Mouse (Mus musculus) stomach, embryonic 14.5 days (tissue): ENCODE data around the gene Terb1. TPM values are rescaled to one million over a fixed set of nuclear protein-coding genes. Genes with fewer than 3 reads are reported as not detected.

Experiments used
- ATAC-seq: fragments of 200-750 bp; cut with Nextera tagmentation; 2 replicates; pipeline ENCODE4 v1.8.0; 2017; ENCODE audit warnings: low read depth, moderate TSS enrichment; ENCODE audit not compliant: insufficient number of reproducible peaks, insufficient read depth, low FRiP score
- H3K27ac ChIP-seq: fragments of 300-500 bp; sonication (generic); 2 replicates; pipeline ENCODE4 v1.5.1; 2014; ENCODE audit warnings: mild to moderate bottlenecking, low read length, moderate library complexity, mixed read lengths
- H3K27me3 ChIP-seq: fragments of 300-500 bp; sonication (generic); 2 replicates; pipeline ENCODE4 v1.6.1; 2014; ENCODE audit warnings: low read length, control low read depth, mixed read lengths; ENCODE audit not compliant: control insufficient read depth, insufficient read depth
- H3K36me3 ChIP-seq: fragments of 300-500 bp; sonication (generic); 2 replicates; pipeline ENCODE4 v1.6.1; 2014; ENCODE audit warnings: mild to moderate bottlenecking, control low read depth, low read length, moderate library complexity, mixed read lengths; ENCODE audit not compliant: control insufficient read depth, insufficient read depth
- H3K4me1 ChIP-seq: fragments of 300-500 bp; sonication (generic); 2 replicates; pipeline ENCODE4 v1.6.1; 2014; ENCODE audit warnings: low read length, control low read depth, mixed read lengths; ENCODE audit not compliant: control insufficient read depth, insufficient read depth
- H3K4me2 ChIP-seq: fragments of 300-500 bp; sonication (generic); replicated peaks from 2 replicates; pipeline ENCODE4 v1.6.1; 2014; ENCODE audit warnings: low read depth, low read length, control low read depth
- H3K4me3 ChIP-seq: fragments of 300-500 bp; sonication (generic); 2 replicates; pipeline ENCODE4 v1.5.1; 2014; ENCODE audit warnings: low read depth, low read length, control low read depth
- H3K9ac ChIP-seq: fragments of 300-500 bp; sonication (generic); replicated peaks from 2 replicates; pipeline ENCODE4 v1.6.1; 2014; ENCODE audit warnings: low read depth, mild to moderate bottlenecking, control low read depth, low read length, moderate library complexity, mixed read lengths
- H3K9me3 ChIP-seq: fragments of 300-500 bp; sonication (generic); 2 replicates; pipeline ENCODE4 v1.6.1; 2016; ENCODE audit warnings: low read depth, low read length, control low read depth; ENCODE audit not compliant: control insufficient read depth
- WGBS: fragments of 180-500 bp; shearing (Covaris S2); extraction: QIAGEN DNeasy Blood & Tissue Kit; methylation state at CpG from one replicate; pipeline ENCODE4 v1.1.7; 2014; 5-methylcytosine and 5-hydroxymethylcytosine counted together
- polyA plus RNA-seq: library from polyadenylated mRNA; unstranded; fragments of >200 nt; fragmentation: Nextera tagmentation; extraction: Ambion mirVana; gene quantifications from 2 replicates; pipeline ENCODE4 v1.2.1, GENCODE M21; 2014

Gene Terb1
- polyA plus RNA-seq, 1 experiment from 2014 or later, result 0.26 TPM

DNA sequence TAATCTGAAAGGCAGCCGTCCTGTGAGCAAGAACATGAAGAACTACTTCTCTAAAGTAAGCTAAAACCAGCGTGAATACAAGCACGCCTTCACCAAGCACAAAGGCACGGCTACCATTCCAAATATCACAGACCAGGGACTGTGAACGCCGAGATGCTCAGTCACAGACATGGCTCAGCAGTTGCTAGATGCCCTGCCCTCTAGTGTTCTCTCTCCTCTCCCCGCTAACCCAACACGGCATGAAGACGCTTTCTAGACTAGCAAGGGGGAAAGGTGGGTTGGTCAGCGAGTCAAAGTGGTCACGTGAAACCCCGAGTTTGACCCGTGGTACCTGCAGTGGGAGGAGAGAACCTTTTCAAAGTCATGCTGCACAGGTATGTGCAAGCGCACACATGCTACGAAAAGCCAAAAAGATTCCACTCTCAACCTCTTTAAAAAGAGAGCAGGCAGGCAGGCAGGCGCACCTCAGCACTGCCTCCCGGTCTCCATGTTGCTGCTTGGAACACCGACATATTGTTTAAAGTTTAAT is 74.8 kb downstream of the Terb1 start:
- no peaks in the 10 kb centered on the region for H3K9me3 ChIP-seq
- no peak for ATAC-seq
- WGBS, result 86% methylated on average over 18 of the region's 18 CpGs

DNA sequence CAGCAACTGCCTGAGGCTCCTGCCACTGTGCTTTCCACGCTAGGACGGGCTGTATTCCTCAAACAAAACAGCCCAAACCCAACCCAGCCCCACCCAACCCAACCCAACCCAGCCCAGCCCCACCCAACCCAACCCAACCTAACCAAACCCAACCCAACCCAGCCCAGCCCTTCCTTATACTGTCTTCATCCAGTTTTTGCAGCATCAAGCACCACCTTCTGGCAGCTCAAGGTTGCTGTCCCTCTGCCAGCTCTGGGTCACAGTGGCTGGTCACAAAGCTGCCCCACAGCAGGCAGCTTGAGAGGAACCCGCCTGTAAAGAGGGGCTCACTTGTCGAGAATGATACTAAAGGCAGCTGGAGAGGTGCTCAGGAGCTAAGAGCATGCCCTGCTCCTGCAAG is 75.4 kb downstream of the Terb1 start:
- 88% methylated on average over 4 of the region's 4 CpGs for WGBS
- no peaks in the 10 kb centered on the region for H3K27me3 ChIP-seq
- H3K4me1 ChIP-seq, result peaks cover 3% of the 10 kb centered on the region; the same call in 1 of the 2 replicates
- H3K4me2 ChIP-seq, result no peak overlapping the region
- peak; percentile 37; the same call in 1 of the 2 replicates for ATAC-seq
- H3K9ac ChIP-seq, result no peak overlapping the region
- H3K27ac ChIP-seq, result no peak overlapping the region
- H3K9me3 ChIP-seq, result no peaks in the 10 kb centered on the region
- peaks cover 81% of the 10 kb centered on the region for H3K36me3 ChIP-seq
- no peak overlapping the region for H3K4me3 ChIP-seq

More for the DNA sequence above, 74.8 kb downstream of the Terb1 start:
- peaks cover 3% of the 10 kb centered on the region; the same call in 1 of the 2 replicates for H3K4me1 ChIP-seq
- H3K4me3 ChIP-seq, result no peak overlapping the region
- H3K4me2 ChIP-seq, result no peak overlapping the region
- H3K9ac ChIP-seq, result no peak overlapping the region
- peaks cover 83% of the 10 kb centered on the region for H3K36me3 ChIP-seq
- no peak overlapping the region for H3K27ac ChIP-seq
- no peaks in the 10 kb centered on the region for H3K27me3 ChIP-seq

DNA sequence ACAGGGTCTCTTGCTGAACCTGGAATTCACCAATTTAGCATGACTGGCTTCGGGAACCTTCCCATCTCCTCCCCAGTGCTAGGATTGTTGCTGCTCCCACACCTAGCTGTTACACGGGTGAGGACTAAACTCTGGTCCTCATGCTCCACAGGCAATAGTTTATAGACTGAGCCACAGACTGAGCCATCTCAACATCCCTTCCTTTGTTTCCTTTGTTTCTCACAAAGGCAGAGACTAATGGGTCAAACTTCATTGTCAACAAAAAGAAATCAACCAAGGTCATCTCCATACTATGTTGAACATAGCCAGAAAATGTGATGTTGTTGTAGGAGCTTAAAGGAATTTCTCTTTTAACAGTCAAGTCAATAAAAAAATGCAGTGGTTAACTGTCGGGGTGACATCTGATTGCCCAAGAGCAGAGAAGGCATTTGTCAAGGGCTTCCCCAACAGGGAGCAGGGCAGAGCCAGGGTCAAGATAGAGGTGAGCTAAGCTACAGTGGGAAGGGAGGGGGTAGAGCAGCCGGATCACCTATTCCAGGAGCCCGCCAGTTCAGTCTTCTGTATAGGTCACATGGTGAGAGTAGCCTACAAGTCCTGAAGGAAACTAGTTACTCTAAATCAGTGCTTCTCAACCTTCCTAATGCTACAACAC is 76.4 kb downstream of the Terb1 start:
- ATAC-seq, result no peak
- Histone ChIP-seq H3K4me3 (no peak overlapping the region), H3K4me2 (no peak overlapping the region), H3K4me1 (peaks cover 3% of the 10 kb centered on the region; the same call in 1 of the 2 replicates), H3K36me3 (peaks cover 81% of the 10 kb centered on the region), H3K27me3 (no peaks in the 10 kb centered on the region), H3K9ac (no peak overlapping the region), H3K27ac (no peak overlapping the region), H3K9me3 (no peaks in the 10 kb centered on the region)
- WGBS, result 91% methylated on average over 5 of the region's 5 CpGs

- Histone ChIP-seq H3K4me1 (peaks cover 3% of the 10 kb centered on the region; the same call in 1 of the 2 replicates), H3K27ac (no peak overlapping the region), H3K4me2 (no peak overlapping the region), H3K36me3 (peaks cover 83% of the 10 kb centered on the region), H3K27me3 (no peaks in the 10 kb centered on the region), H3K9ac (no peak overlapping the region), H3K9me3 (no peaks in the 10 kb centered on the region), H3K4me3 (no peak overlapping the region)
- no peak for ATAC-seq
- 99% methylated on average over 6 of the region's 6 CpGs for WGBS
Measured at GRCm38 (mm10) chr8:104432656-104433055, 77.1 kb downstream of the Terb1 start.

GRCm38 (mm10) chr8:104430230-104430629 is 79.5 kb downstream of the Terb1 start:
- Histone ChIP-seq H3K4me2 (no peak overlapping the region), H3K36me3 (peaks cover 82% of the 10 kb centered on the region), H3K27me3 (no peaks in the 10 kb centered on the region), H3K9me3 (no peaks in the 10 kb centered on the region), H3K4me1 (peaks cover 3% of the 10 kb centered on the region; the same call in 1 of the 2 replicates), H3K27ac (no peak overlapping the region), H3K9ac (no peak overlapping the region), H3K4me3 (no peak overlapping the region)
- WGBS, result 86% methylated on average over 7 of the region's 7 CpGs
- ATAC-seq, result no peak

- H3K4me2 ChIP-seq, result no peak overlapping the region
- H3K9ac ChIP-seq, result no peak overlapping the region
- H3K27ac ChIP-seq, result no peak overlapping the region
- ATAC-seq, result no peak
- H3K27me3 ChIP-seq, result no peaks in the 10 kb centered on the region
- 93% methylated on average over 13 of the region's 13 CpGs for WGBS
- no peaks in the 10 kb centered on the region for H3K9me3 ChIP-seq
- no peak overlapping the region for H3K4me3 ChIP-seq
- peaks cover 87% of the 10 kb centered on the region for H3K36me3 ChIP-seq
- H3K4me1 ChIP-seq, result no peaks in the 10 kb centered on the region
Measured at GRCm38 (mm10) chr8:104427703-104428102, 82.0 kb downstream of the Terb1 start.

DNA sequence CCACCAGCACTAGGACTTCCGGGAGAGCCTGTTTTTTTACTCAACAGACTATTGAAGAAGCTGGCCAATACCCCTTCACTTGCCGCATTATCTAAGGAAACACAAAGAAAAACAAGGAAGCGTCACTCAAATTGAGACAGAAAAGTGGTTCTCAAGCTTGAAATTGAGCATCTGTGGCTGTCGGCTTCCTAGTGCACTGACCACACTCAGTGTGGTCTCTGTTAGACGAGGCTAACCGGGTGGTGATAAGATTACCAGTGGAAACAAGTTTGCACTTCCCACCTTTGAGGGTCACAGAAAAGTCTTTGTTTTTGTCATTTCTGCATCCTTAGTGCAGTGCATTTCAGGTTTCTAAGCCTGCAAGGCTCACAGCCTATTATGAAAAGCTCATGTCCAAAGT is 87.4 kb downstream of the Terb1 start:
- H3K9me3 ChIP-seq, result no peaks in the 10 kb centered on the region
- WGBS, result 84% methylated on average over 6 of the region's 6 CpGs
- no peak overlapping the region for H3K4me2 ChIP-seq
- no peak for ATAC-seq
- H3K27ac ChIP-seq, result no peak overlapping the region
- H3K4me1 ChIP-seq, result no peaks in the 10 kb centered on the region
- H3K27me3 ChIP-seq, result no peaks in the 10 kb centered on the region
- no peak overlapping the region for H3K4me3 ChIP-seq
- no peak overlapping the region for H3K9ac ChIP-seq
- peaks cover 82% of the 10 kb centered on the region for H3K36me3 ChIP-seq

DNA sequence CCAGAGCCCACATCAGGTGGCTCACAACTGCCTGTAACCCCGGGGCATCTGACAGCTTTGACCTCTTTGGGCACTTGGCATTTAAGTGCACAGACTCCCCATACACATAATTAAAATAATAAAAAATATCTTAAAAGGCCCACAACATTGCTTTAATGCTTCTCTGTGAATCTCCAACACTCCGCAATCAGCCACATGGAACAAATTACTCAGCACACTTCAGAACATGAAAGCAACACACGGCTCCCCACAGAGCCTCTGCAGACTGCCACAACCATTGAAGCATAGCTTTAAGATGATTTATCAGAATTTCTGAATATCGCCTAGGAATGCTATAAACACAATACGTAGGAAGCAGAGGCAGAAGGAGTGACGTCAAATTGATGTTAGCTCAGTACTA is 93.7 kb downstream of the Terb1 start:
- Histone ChIP-seq H3K4me3 (no peak overlapping the region), H3K36me3 (peaks cover 30% of the 10 kb centered on the region), H3K4me2 (no peak overlapping the region), H3K9ac (no peak overlapping the region), H3K9me3 (no peaks in the 10 kb centered on the region), H3K27ac (no peak overlapping the region), H3K4me1 (peaks cover 8% of the 10 kb centered on the region; the same call in 1 of the 2 replicates), H3K27me3 (no peaks in the 10 kb centered on the region)
- ATAC-seq, result no peak
- 83% methylated on average over 6 of the region's 6 CpGs for WGBS
